In genomic region chr2:25055409-25056155, GRCm38 (mm10) we compare ENCODE assay signal across 8 mouse cellular contexts. TPM values are rescaled to one million over a fixed set of nuclear protein-coding genes. Genes with fewer than 3 reads are reported as not detected.
DNase-seq lines count a peak whose midpoint lies in the region; ATAC-seq lines count a peak whose summit lies in the region.

No protein-coding gene starts in this region.

- H3K36me3 ChIP-seq in neural tube, embryonic 11.5 days (ENCODE audit: control insufficient read depth, insufficient read depth, low read length), result 0 out of 2 replicates have a peak, but pooled peaks cover 2% of the 10 kb centered on the region
- peaks cover 2% of the 10 kb centered on the region for H3K36me3 ChIP-seq in limb, embryonic 11.5 days (ENCODE audit: control insufficient read depth, insufficient read depth, low read length)
- H3K36me3 ChIP-seq in stomach, embryonic 14.5 days (ENCODE audit: control insufficient read depth, insufficient read depth, low read length), result peaks cover 13% of the 10 kb centered on the region

- no peaks in the 10 kb centered on the region for H3K9me3 ChIP-seq in neural tube, embryonic 11.5 days (ENCODE audit: control insufficient read depth, low read length)
- no peaks in the 10 kb centered on the region for H3K9me3 ChIP-seq in limb, embryonic 11.5 days (ENCODE audit: control insufficient read depth, low read length)
- no peaks in the 10 kb centered on the region for H3K9me3 ChIP-seq in stomach, embryonic 14.5 days (ENCODE audit: control insufficient read depth, low read depth, low read length)

- peaks cover 6% of the 10 kb centered on the region for H3K4me1 ChIP-seq in neural tube, embryonic 11.5 days (ENCODE audit: control insufficient read depth, insufficient read depth, low read length)
- H3K4me1 ChIP-seq in limb, embryonic 11.5 days (ENCODE audit: control insufficient read depth, insufficient read depth, low read length), result peaks cover 7% of the 10 kb centered on the region
- peaks cover 8% of the 10 kb centered on the region for H3K4me1 ChIP-seq in stomach, embryonic 14.5 days (ENCODE audit: control insufficient read depth, insufficient read depth, low read length)

- H3K27me3 ChIP-seq in neural tube, embryonic 11.5 days (ENCODE audit: control insufficient read depth, insufficient read depth, low read length), result no peaks in the 10 kb centered on the region
- H3K27me3 ChIP-seq in limb, embryonic 11.5 days (ENCODE audit: control insufficient read depth, insufficient read depth, low read length), result no peaks in the 10 kb centered on the region
- H3K27me3 ChIP-seq in stomach, embryonic 14.5 days (ENCODE audit: control insufficient read depth, insufficient read depth, low read length), result no peaks in the 10 kb centered on the region

- H3K27ac ChIP-seq in neural tube, embryonic 11.5 days (ENCODE audit: low read depth, low read length), result no peak overlapping the region
- no peak overlapping the region for H3K27ac ChIP-seq in limb, embryonic 11.5 days (replicated peaks; ENCODE audit: low read depth, low read length)
- H3K27ac ChIP-seq in stomach, embryonic 14.5 days (ENCODE audit: low read length), result no peak overlapping the region

- DNase-seq in cerebellum, postnatal 10 days, result peak; percentile 60 to 74
- DNase-seq in cerebellum, adult 18-20 months, result no peak
- no peak for DNase-seq in neural tube, embryonic 11.5 days (ENCODE audit: low spot score)
- no peak for DNase-seq in neural tube, embryonic 10.5 days (ENCODE audit: extremely low spot score, low spot score)
- DNase-seq in limb, embryonic 11.5 days (ENCODE audit: low spot score), result no peak
- DNase-seq in thymus, postnatal 36 days, result no peak

- WGBS in neural tube, embryonic 11.5 days, result 91% methylated on average over 21 of the region's 21 CpGs
- WGBS in limb, embryonic 11.5 days, result 89% methylated on average over 21 of the region's 21 CpGs
- WGBS in stomach, embryonic 14.5 days, result 89% methylated on average over 21 of the region's 21 CpGs

- no peak overlapping the region for H3K9ac ChIP-seq in neural tube, embryonic 11.5 days (ENCODE audit: low read length)
- H3K9ac ChIP-seq in limb, embryonic 11.5 days (ENCODE audit: low read length), result no peak overlapping the region; the same call in 1 of the 2 replicates
- H3K9ac ChIP-seq in stomach, embryonic 14.5 days (replicated peaks; ENCODE audit: low read depth, low read length), result no peak overlapping the region

- H3K4me2 ChIP-seq in neural tube, embryonic 11.5 days (ENCODE audit: low read depth), result peak overlapping the region; percentile 59
- peak overlapping the region; percentile 86; the same call in 1 of the 2 replicates for H3K4me2 ChIP-seq in limb, embryonic 11.5 days (ENCODE audit: low read depth, severe bottlenecking)
- H3K4me2 ChIP-seq in stomach, embryonic 14.5 days (replicated peaks; ENCODE audit: low read depth, low read length), result peak overlapping the region; percentile 86

- no peak overlapping the region for H3K4me3 ChIP-seq in neural tube, embryonic 11.5 days (ENCODE audit: low read depth, low read length)
- peak overlapping the region; percentile 86; the same call in 1 of the 2 replicates for H3K4me3 ChIP-seq in limb, embryonic 11.5 days (ENCODE audit: low read depth, low read length)
- peak overlapping the region; percentile 72 for H3K4me3 ChIP-seq in stomach, embryonic 14.5 days (ENCODE audit: low read depth, low read length)

- ATAC-seq in neural tube, embryonic 11.5 days (ENCODE audit: insufficient read depth, low FRiP score, low TSS enrichment), result no peak
- ATAC-seq in limb, embryonic 11.5 days (ENCODE audit: insufficient number of reproducible peaks, low FRiP score, low TSS enrichment, low read depth), result no peak
- ATAC-seq in stomach, embryonic 14.5 days (ENCODE audit: insufficient number of reproducible peaks, insufficient read depth, low FRiP score, low read depth), result no peak
- no peak for ATAC-seq in activated CD4-positive, CD25-positive, alpha-beta regulatory T cell, adult 4 months

RNA-seq across cellular contexts. Expression of gene Nsmf, which starts 1.4 kb away (rescaled TPM):
- polyA plus RNA-seq in neural tube, embryonic 11.5 days (2014; fragmentation: Nextera tagmentation; extraction: Ambion mirVana), result 52.6 and 56.1 TPM in 2 replicates
- polyA plus RNA-seq in limb, embryonic 11.5 days (2014; fragmentation: Nextera tagmentation; extraction: Ambion mirVana), result 41.7 and 42.0 TPM in 2 replicates
- 59.5 and 60.3 TPM in 2 replicates for polyA plus RNA-seq in stomach, embryonic 14.5 days (2014; fragmentation: Nextera tagmentation; extraction: Ambion mirVana)
- 10 to 100 TPM; 11.1 to 11.2 TPM for polyA plus RNA-seq in activated CD4-positive, CD25-positive, alpha-beta regulatory T cell, adult 4 months (2017; shearing (Covaris generic))

RNA-seq across cellular contexts. Expression of gene Entpd8, which starts 24.5 kb away (rescaled TPM):
- polyA plus RNA-seq in neural tube, embryonic 11.5 days (2014; fragmentation: Nextera tagmentation; extraction: Ambion mirVana), result not detected in 2 replicates
- polyA plus RNA-seq in limb, embryonic 11.5 days (2014; fragmentation: Nextera tagmentation; extraction: Ambion mirVana), result not detected in 2 replicates
- polyA plus RNA-seq in stomach, embryonic 14.5 days (2014; fragmentation: Nextera tagmentation; extraction: Ambion mirVana), result 0.26 and 0.53 TPM in 2 replicates
- polyA plus RNA-seq in activated CD4-positive, CD25-positive, alpha-beta regulatory T cell, adult 4 months (2017; shearing (Covaris generic)), result not detected

RNA-seq across cellular contexts. Expression of gene Noxa1, which starts 39.4 kb away (rescaled TPM):
- polyA plus RNA-seq in neural tube, embryonic 11.5 days (2014; fragmentation: Nextera tagmentation; extraction: Ambion mirVana), result 0.29 TPM in 1 of 2 replicates, not detected in the other
- polyA plus RNA-seq in limb, embryonic 11.5 days (2014; fragmentation: Nextera tagmentation; extraction: Ambion mirVana), result 0.24 TPM in 1 of 2 replicates, not detected in the other
- polyA plus RNA-seq in stomach, embryonic 14.5 days (2014; fragmentation: Nextera tagmentation; extraction: Ambion mirVana), result 2.3 and 5.0 TPM in 2 replicates
- 1 to 10 TPM; 1.6 to 1.9 TPM for polyA plus RNA-seq in activated CD4-positive, CD25-positive, alpha-beta regulatory T cell, adult 4 months (2017; shearing (Covaris generic))

Comparison
In these comparisons a context has a peak if more than half of its experiments do, and no peak if none do; other contexts are left out.
1. DNase-seq: peak in cerebellum, postnatal 10 days (2 of 2); none in cerebellum, adult 18-20 months (0 of 2), neural tube, embryonic 11.5 days (single experiment), neural tube, embryonic 10.5 days (single experiment), limb, embryonic 11.5 days (single experiment) and thymus, postnatal 36 days (0 of 2).
2. Peak in every context shown above with its lines, with median percentiles within 50 percentile points of each other: H3K4me2 ChIP-seq.